Mouse (Mus musculus) myocyte (in vitro differentiated cells): Measurements from ENCODE around the gene Col2a1.

ENCODE experiments used
- CEBPB ChIP-seq: IDR thresholded peaks from 2 replicates; pipeline ENCODE4 v1.6.1; 2011; ENCODE audit warnings: mild to moderate bottlenecking, moderate library complexity; ENCODE audit not compliant: poor library complexity, insufficient read depth, severe bottlenecking
- E2F4 ChIP-seq: IDR thresholded peaks from one replicate; pipeline ENCODE4 v1.6.1; 2011; ENCODE audit warnings: mild to moderate bottlenecking, control low read depth, moderate library complexity; ENCODE audit not compliant: insufficient read depth
- MAX ChIP-seq: IDR thresholded peaks from one replicate; pipeline ENCODE4 v1.6.1; 2011; ENCODE audit warnings: low read depth, mild to moderate bottlenecking, control low read depth
- MYOD1 ChIP-seq, 3 experiments: IDR thresholded peaks; one replicate each; pipeline ENCODE4 v1.6.1; 2011; ENCODE audit warnings: control low read depth in 2 of 3, low read depth in 2 of 3, mild to moderate bottlenecking in 2 of 3, moderate library complexity in 1 of 3; ENCODE audit not compliant: insufficient read length in 2 of 3, control insufficient read depth in 1 of 3
- MYOG ChIP-seq, 3 experiments: IDR thresholded peaks; one replicate each; pipeline ENCODE4 v1.6.1; 2011; ENCODE audit warnings: control low read depth in 2 of 3, low read depth in 2 of 3, mild to moderate bottlenecking in 2 of 3; ENCODE audit not compliant: insufficient read length in 2 of 3, control insufficient read depth in 1 of 3, insufficient read depth in 1 of 3
- POLR2A ChIP-seq: IDR thresholded peaks from one replicate; pipeline ENCODE4 v1.6.1; 2011; ENCODE audit warnings: low read depth, mild to moderate bottlenecking, control low read depth, moderate library complexity; ENCODE audit not compliant: insufficient read length
- POLR2AphosphoS2 ChIP-seq: IDR thresholded peaks from one replicate; pipeline ENCODE4 v1.6.1; 2011; ENCODE audit warnings: low read depth, control low read depth; ENCODE audit not compliant: insufficient read length
- REST ChIP-seq: IDR thresholded peaks from one replicate; pipeline ENCODE4 v1.6.1; 2011; ENCODE audit warnings: mild to moderate bottlenecking, control low read depth, moderate library complexity; ENCODE audit not compliant: insufficient read depth, insufficient read length
- TCF12 ChIP-seq: IDR thresholded peaks from one replicate; pipeline ENCODE4 v1.6.1; 2011; ENCODE audit warnings: mild to moderate bottlenecking, control low read depth; ENCODE audit not compliant: poor library complexity, insufficient read depth, severe bottlenecking
- TCF3 ChIP-seq: IDR thresholded peaks from one replicate; pipeline ENCODE4 v1.6.1; 2011; ENCODE audit warnings: low read depth, control low read depth; ENCODE audit not compliant: insufficient read length
- USF1 ChIP-seq: IDR thresholded peaks from one replicate; pipeline ENCODE4 v1.6.1; 2011; ENCODE audit warnings: low read depth, mild to moderate bottlenecking, control low read depth, moderate library complexity

GRCm38 (mm10) chr15:98003822-98004739 is at the start of gene Col2a1:
- TF ChIP-seq E2F4 = no peak
- no peak for TF ChIP-seq CEBPB
- no peak for TF ChIP-seq POLR2A
- no peak for TF ChIP-seq MYOG (IDR thresholded peaks at IDR 0.05; ENCODE audit: control insufficient read depth in 1 of 3, insufficient read depth in 1 of 3, insufficient read length in 2 of 3, low read depth in 2 of 3)
- no peak for TF ChIP-seq USF1
- TF ChIP-seq MYOD1 (IDR thresholded peaks at IDR 0.05; ENCODE audit: control insufficient read depth in 1 of 3, insufficient read length in 2 of 3, low read depth in 2 of 3) = no peak
- no peak for TF ChIP-seq TCF12
- TF ChIP-seq TCF3 = no peak
- TF ChIP-seq POLR2AphosphoS2 = no peak
- TF ChIP-seq MAX = no peak
- TF ChIP-seq REST = no peak
